Mouse (Mus musculus) intestine, embryonic 14.5 days (tissue): Measurements from ENCODE around the gene Pabpn1. TPM values are rescaled to one million over a fixed set of nuclear protein-coding genes. Genes with fewer than 3 reads are reported as not detected.
A peak's percentile ranks its signal among the peaks of the same experiment; 100 is the strongest.

Experiments
- ATAC-seq: fragments of 200-750 bp; cut with Nextera tagmentation; replicated peaks from 2 replicates; pipeline ENCODE4 v1.8.0; 2017; ENCODE audit warnings: low read depth, moderate number of reproducible peaks, moderate TSS enrichment, moderate library complexity; ENCODE audit not compliant: low FRiP score, low TSS enrichment
- DNase-seq: peaks from one replicate; pipeline ENCODE4 v3.0.0-alpha.2; 2018; ENCODE audit warnings: low spot score
- H3K27ac ChIP-seq: fragments of 300-500 bp; sonication (generic); 2 replicates; pipeline ENCODE4 v1.5.1; 2014; ENCODE audit warnings: low read depth, mild to moderate bottlenecking, control low read depth
- H3K27me3 ChIP-seq: fragments of 300-500 bp; sonication (generic); replicated peaks from 2 replicates; pipeline ENCODE4 v1.6.1; 2014; ENCODE audit warnings: low read length, control low read depth; ENCODE audit not compliant: control insufficient read depth, insufficient read depth
- H3K36me3 ChIP-seq: fragments of 300-500 bp; sonication (generic); 2 replicates; pipeline ENCODE4 v1.6.1; 2014; ENCODE audit warnings: low read length, control low read depth; ENCODE audit not compliant: control insufficient read depth, insufficient read depth
- H3K4me1 ChIP-seq: fragments of 300-500 bp; sonication (generic); replicated peaks from 2 replicates; pipeline ENCODE4 v1.6.1; 2014; ENCODE audit warnings: low read length, control low read depth, mixed read lengths; ENCODE audit not compliant: control insufficient read depth, insufficient read depth
- H3K4me2 ChIP-seq: fragments of 300-500 bp; sonication (generic); 2 replicates; pipeline ENCODE4 v1.6.1; 2014; ENCODE audit warnings: low read length
- H3K4me3 ChIP-seq: fragments of 300-500 bp; sonication (generic); 2 replicates; pipeline ENCODE4 v1.5.1; 2014; ENCODE audit warnings: low read depth, low read length, control low read depth, mixed read lengths
- H3K9ac ChIP-seq: fragments of 300-500 bp; sonication (generic); 2 replicates; pipeline ENCODE4 v1.6.1; 2014; ENCODE audit warnings: mild to moderate bottlenecking, low read length
- H3K9me3 ChIP-seq: fragments of 300-500 bp; sonication (generic); 2 replicates; pipeline ENCODE4 v1.6.1; 2016; ENCODE audit warnings: low read length, control low read depth; ENCODE audit not compliant: control insufficient read depth
- WGBS: fragments of 180-500 bp; shearing (Covaris S2); extraction: QIAGEN DNeasy Blood & Tissue Kit; methylation state at CpG from one replicate; pipeline ENCODE4 v1.1.7; 2014; 5-methylcytosine and 5-hydroxymethylcytosine counted together
- polyA plus RNA-seq: library from polyadenylated mRNA; unstranded; fragments of >200 nt; fragmentation: Nextera tagmentation; extraction: Ambion mirVana; gene quantifications from 2 replicates; pipeline ENCODE4 v1.2.1, GENCODE M21; 2014

Gene Pabpn1
- 134 and 148 TPM in 2 replicates for polyA plus RNA-seq

DNA sequence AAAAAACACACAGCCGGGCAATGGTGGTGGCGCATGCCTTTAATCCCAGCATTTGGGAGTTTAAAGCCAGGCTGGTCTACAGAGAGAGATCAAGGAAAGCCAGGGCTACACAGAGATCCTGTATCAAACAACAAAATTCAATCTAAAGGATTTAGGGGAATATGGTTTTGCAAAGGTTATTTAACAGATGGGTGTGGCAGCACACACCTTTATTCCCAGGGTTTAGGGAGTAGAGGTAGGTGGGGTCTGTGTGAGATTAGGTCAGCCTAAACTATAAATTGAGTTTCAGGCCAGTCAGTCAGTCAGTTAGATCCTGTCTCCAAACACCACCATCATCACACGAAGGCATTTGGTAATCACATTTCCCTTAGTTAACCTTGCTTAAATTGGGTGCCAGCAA is at the start of gene Pabpn1:
Gene Pabpn1 (plus strand): TSS at position 301 of the 400 bp plus-strand sequence.
- peak within 1 kb of the TSS; percentile 65 for H3K4me3 ChIP-seq
- H3K9me3 ChIP-seq = no peaks in the 10 kb centered on the region
- H3K4me2 ChIP-seq = peak within 1 kb of the TSS; percentile 57
- ATAC-seq = no peak
- peak within 1 kb of the TSS; percentile 36 for H3K9ac ChIP-seq
- H3K36me3 ChIP-seq = peaks cover 23% of the 10 kb centered on the region
- no peak for DNase-seq
- H3K4me1 ChIP-seq = peaks cover 7% of the 10 kb centered on the region
- no peaks in the 10 kb centered on the region for H3K27me3 ChIP-seq
- H3K27ac ChIP-seq = peak within 1 kb of the TSS; percentile 69
- WGBS = 94% methylated on average over 3 of the region's 3 CpGs

DNA sequence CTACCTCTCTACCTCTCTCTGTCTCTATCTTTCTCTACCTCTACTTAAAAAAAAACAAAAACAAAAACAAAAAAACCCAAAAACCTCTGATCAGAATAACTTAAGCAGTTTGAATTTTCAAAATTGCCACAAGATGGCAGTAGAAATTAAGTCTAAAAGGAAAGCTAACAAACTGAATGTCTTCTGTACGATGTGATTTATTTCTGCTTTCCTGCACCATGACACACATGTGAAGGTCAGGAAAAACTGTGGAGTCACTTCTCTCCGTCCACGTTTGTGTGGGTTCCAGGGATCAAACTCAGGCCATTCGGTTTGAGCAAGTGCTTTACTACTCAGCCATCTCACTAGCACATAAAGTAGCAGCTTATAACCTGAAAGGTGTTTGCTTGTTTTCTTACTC is 48.8 kb upstream of the Pabpn1 start:
- ATAC-seq (no peak), DNase-seq (peak; percentile 60)
- no peak overlapping the region for H3K4me3 ChIP-seq
- no peak overlapping the region for H3K27ac ChIP-seq
- no peaks in the 10 kb centered on the region for H3K36me3 ChIP-seq
- H3K4me2 ChIP-seq = no peak overlapping the region
- 0 out of 2 replicates have a peak, but pooled peaks cover 3% of the 10 kb centered on the region for H3K27me3 ChIP-seq
- H3K9ac ChIP-seq = no peak overlapping the region
- 5% methylated on average over 4 of the region's 4 CpGs for WGBS
- H3K9me3 ChIP-seq = no peaks in the 10 kb centered on the region
- no peaks in the 10 kb centered on the region for H3K4me1 ChIP-seq

DNA sequence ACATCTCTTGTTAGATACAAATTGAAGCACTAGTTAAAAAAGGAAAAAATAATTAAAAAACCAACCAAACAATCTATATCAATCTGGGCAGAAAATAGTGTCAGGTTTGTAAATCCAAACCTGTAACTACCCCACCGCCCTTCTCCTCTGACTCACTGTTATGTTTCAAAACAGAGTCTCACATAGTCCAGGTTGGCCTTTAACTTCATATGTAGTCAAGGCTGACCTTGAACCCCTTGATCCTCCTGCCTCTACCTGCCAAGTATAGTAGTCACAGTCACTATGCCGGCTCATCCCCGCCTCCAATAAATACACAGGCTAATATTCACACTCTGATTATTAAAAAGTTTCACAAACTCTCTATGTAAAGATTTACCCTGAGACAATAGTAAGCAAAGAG is 36.6 kb upstream of the Pabpn1 start:
- Histone ChIP-seq H3K36me3 (peaks cover 35% of the 10 kb centered on the region), H3K27me3 (no peaks in the 10 kb centered on the region), H3K4me2 (no peak overlapping the region), H3K9ac (no peak overlapping the region), H3K4me3 (no peak overlapping the region), H3K4me1 (no peaks in the 10 kb centered on the region), H3K9me3 (no peaks in the 10 kb centered on the region), H3K27ac (no peak overlapping the region)
- 95% methylated on average over 3 of the region's 3 CpGs for WGBS
- ATAC-seq (no peak), DNase-seq (no peak)

DNA sequence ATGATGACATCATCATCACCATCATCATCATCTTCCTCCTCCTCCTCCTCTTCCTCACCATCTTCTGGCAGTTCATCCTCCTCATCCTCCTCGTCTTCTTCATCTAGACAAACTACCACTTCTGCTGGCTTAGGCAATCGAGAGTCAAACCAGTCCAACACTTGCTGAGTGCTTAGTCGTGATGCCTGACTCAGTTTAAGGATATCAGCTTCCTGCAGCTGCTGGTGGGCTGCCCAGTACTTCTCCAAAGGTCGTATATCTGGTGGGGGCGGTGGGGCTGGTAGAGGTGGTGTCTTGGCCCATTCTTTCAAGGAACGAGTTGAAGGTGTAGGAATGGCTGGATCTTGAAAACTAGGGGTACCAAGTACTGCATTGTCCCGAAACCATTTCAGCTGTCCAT is 35.6 kb upstream of the Pabpn1 start:
- DNase-seq = no peak
- H3K4me1 ChIP-seq = no peaks in the 10 kb centered on the region

DNA sequence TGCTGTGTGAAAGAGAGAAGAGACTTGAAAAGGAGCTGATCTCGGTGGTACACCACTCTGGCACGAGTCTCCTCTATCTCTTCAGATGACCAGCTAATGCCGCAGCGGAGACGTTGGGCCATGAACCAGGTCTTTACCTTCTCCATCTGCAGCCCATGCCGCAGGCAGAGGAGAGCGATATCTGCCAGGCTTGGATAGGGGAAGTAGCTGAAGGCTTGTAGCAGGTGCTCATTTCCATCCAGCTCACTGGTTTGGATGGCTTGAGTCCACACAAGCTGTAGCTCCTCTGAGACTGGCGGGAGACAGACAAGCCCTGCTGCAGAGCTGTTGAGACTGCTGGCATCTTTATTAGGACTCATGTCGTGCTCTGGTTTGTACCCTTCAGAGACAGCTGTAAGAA is 34.4 kb upstream of the Pabpn1 start:
- Histone ChIP-seq H3K9me3 (no peaks in the 10 kb centered on the region), H3K4me3 (no peak overlapping the region), H3K27ac (no peak overlapping the region), H3K4me1 (no peaks in the 10 kb centered on the region), H3K9ac (no peak overlapping the region), H3K27me3 (no peaks in the 10 kb centered on the region), H3K4me2 (no peak overlapping the region), H3K36me3 (peaks cover 35% of the 10 kb centered on the region)
- ATAC-seq (no peak), DNase-seq (no peak)
- WGBS = 92% methylated on average over 9 of the region's 9 CpGs

More for the DNA sequence above, 35.6 kb upstream of the Pabpn1 start:
- no peak overlapping the region for H3K4me3 ChIP-seq
- H3K9me3 ChIP-seq = no peaks in the 10 kb centered on the region
- no peak for ATAC-seq
- H3K27ac ChIP-seq = no peak overlapping the region
- no peak overlapping the region for H3K9ac ChIP-seq
- no peaks in the 10 kb centered on the region for H3K27me3 ChIP-seq
- 91% methylated on average over 7 of the region's 7 CpGs for WGBS
- H3K4me2 ChIP-seq = no peak overlapping the region
- H3K36me3 ChIP-seq = peaks cover 35% of the 10 kb centered on the region

DNA sequence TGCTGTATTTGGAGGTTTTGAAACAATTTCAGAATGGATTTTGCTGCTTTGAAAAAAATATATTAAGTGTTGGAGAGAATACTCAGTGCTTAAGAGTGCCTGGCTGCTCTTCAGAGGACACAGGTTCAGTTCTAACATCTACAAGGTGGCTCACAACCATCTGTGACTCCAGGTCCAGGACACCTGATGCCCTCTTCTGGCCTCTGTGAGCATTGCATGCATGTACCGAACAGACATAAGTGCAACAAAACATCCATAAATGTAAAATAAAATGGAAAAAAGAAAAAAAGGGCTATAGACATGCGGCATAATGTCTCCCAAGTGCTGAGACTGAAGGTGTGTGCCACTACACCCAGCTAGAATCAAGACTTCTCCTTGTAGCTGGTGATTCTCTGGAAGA is 31.8 kb upstream of the Pabpn1 start:
- DNase-seq (peak; percentile 76), ATAC-seq (no peak)
- Histone ChIP-seq H3K4me1 (no peaks in the 10 kb centered on the region; the same call in 1 of the 2 replicates), H3K9ac (no peak overlapping the region), H3K9me3 (no peaks in the 10 kb centered on the region), H3K36me3 (peaks cover 27% of the 10 kb centered on the region), H3K27me3 (no peaks in the 10 kb centered on the region), H3K4me2 (no peak overlapping the region), H3K4me3 (no peak overlapping the region), H3K27ac (no peak overlapping the region)
- WGBS = 51% methylated on average over 2 of the region's 2 CpGs

DNA sequence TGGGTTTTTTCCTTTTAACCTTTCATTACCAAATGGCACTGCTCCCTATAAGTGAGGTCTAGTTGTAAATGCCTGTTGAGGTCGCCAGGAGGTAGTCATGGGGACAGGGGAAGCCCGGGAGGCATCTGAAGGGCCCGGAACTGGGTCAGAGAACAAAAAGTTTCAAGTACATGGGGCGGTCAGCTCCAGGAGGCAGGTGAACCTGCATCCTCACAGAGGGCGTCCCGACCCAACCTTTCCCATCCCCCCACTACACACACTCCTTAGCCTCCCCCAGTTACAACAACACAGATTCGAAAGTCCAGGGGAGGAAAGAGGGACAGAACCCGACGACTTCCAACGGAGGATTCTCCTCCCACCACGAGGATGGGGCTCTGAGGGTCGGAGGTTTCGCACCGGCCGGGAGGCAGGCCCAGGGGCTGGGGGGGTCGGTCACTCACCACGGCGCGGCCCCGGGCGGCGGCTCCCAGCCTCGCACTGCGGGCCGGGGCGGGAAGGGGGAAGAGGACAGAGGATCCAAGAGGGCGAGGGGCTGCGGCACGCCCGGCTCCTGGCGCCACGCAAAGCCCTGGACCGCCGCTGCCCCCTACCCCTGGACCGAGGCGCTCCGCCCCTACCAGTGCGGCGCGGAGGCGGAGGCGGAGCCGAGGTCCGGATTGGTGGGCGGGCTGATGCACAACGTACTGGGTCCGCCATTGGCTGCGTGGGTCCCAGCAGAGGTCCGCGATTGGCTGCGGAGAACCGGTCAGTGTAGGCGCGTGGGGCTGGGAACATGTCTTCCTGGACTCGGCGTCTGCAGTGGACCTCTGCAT is 28.6 kb upstream of the Pabpn1 start:
- Histone ChIP-seq H3K27me3 (no peaks in the 10 kb centered on the region), H3K27ac (peak overlapping the region; percentile 58), H3K36me3 (no peaks in the 10 kb centered on the region), H3K9me3 (no peaks in the 10 kb centered on the region), H3K9ac (peak overlapping the region; percentile 81), H3K4me2 (peak overlapping the region; percentile 86), H3K4me3 (peak overlapping the region; percentile 74), H3K4me1 (no peaks in the 10 kb centered on the region; the same call in 1 of the 2 replicates)
- DNase-seq (peak; percentile 93), ATAC-seq (peak; percentile 100)
- WGBS = under 1% methylated on average over 50 of the region's 56 CpGs

DNA sequence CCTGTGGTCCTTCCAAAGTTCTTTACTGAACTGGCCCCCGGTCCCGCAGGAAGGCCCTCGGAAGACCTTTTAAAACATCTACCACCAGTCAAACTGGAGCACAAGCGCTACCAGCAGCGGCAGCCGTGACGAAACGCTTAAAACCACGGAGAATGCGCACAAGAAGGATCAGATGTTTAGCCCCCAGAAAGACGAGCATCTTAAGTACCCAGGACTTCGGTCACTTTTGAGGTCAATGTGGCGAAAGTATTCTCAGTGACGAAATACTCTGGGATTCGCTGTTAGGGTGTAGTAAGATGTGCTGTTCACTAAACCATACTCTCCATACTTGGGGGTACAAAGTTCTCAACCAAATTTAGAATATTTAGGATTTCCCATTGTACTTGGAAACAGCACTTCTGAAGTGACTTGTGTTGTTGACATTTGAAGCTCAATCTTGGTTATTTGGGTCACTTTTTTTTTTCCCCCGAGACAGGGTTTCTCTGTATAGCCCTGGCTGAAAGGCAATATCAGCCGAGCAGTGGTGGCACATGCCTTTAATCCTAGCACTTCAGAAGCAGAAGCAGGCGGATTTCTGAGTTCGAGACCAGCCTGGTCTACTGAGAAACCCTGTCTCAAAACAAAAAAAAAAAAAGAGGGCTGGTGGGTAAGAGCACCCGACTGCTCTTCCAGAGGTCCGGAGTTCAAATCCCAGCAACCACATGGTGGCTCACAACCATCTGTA is 27.8 kb upstream of the Pabpn1 start:
- H3K4me1 ChIP-seq = no peaks in the 10 kb centered on the region; the same call in 1 of the 2 replicates
- H3K9me3 ChIP-seq = no peaks in the 10 kb centered on the region
- no peaks in the 10 kb centered on the region for H3K27me3 ChIP-seq
- peak; percentile 29; the same call in 1 of the 2 replicates for ATAC-seq
- H3K9ac ChIP-seq = peak overlapping the region; percentile 81
- DNase-seq = no peak
- H3K4me3 ChIP-seq = peak overlapping the region; percentile 74
- no peaks in the 10 kb centered on the region for H3K36me3 ChIP-seq
- peak overlapping the region; percentile 38; the same call in 1 of the 2 replicates for H3K27ac ChIP-seq
- peak overlapping the region; percentile 86 for H3K4me2 ChIP-seq
- 14% methylated on average over 21 of the region's 21 CpGs for WGBS
